Mouse (Mus musculus) adrenal gland, adult 2 months (tissue): Measurements from ENCODE around the gene Mamdc4. TPM values are rescaled to one million over a fixed set of nuclear protein-coding genes. Genes with fewer than 3 reads are reported as not detected.

Experiments
- polyA plus RNA-seq: library from polyadenylated mRNA; depleted of rRNA; stranded (reverse); fragments of >200 nt; gene quantifications from 2 replicates; pipeline ENCODE4 v1.2.3, GENCODE M21; 2012; rRNA removed
- total RNA-seq, 2 experiments: library from RNA; stranded (reverse); gene quantifications; 2 replicates each; pipeline ENCODE4 v1.2.3; 2021

Mamdc4 gene
- total and polyA plus RNA-seq, 3 experiments, result 2.3 to 7.4 (median 4.2) TPM

Other genes with a start within 250 kb of the Mamdc4 start
Only the 30 nearest of the 34 such genes appear.
- gene Uap1l1, start 209.2 kb downstream of the Mamdc4 start, total RNA-seq, result 10 to 100 TPM; 15.0 to 22.7 TPM
- 28.4 and 41.5 TPM in 2 replicates for gene Uap1l1, start 209.2 kb downstream of the Mamdc4 start, polyA plus RNA-seq
- gene Sapcd2, start 202.5 kb downstream of the Mamdc4 start, total RNA-seq, result under 1 TPM in 1 of 2 experiments, not detected in 1; 0.23 TPM
- 3.9 and 4.4 TPM in 2 replicates for gene Sapcd2, start 202.5 kb downstream of the Mamdc4 start, polyA plus RNA-seq
- gene Entpd2, start 179.0 kb downstream of the Mamdc4 start, total RNA-seq, result 1 to 10 TPM; 3.7 to 7.2 TPM
- gene Entpd2, start 179.0 kb downstream of the Mamdc4 start, polyA plus RNA-seq, result 21.1 and 24.7 TPM in 2 replicates
- gene Npdc1, start 175.5 kb downstream of the Mamdc4 start, total RNA-seq, result 100 to 1,000 TPM; 128 to 145 TPM
- gene Npdc1, start 175.5 kb downstream of the Mamdc4 start, polyA plus RNA-seq, result 685 and 775 TPM in 2 replicates
- gene Fut7, start 151.6 kb downstream of the Mamdc4 start, total RNA-seq, result under 1 TPM in 1 of 2 experiments, not detected in 1; 0.24 TPM
- gene Fut7, start 151.6 kb downstream of the Mamdc4 start, polyA plus RNA-seq, result 0.10 and 0.40 TPM in 2 replicates
- gene Abca2, start 146.1 kb downstream of the Mamdc4 start, total RNA-seq, result 10 to 100 TPM; 32.1 to 42.7 TPM
- 86.8 and 118 TPM in 2 replicates for gene Abca2, start 146.1 kb downstream of the Mamdc4 start, polyA plus RNA-seq
- under 1 TPM in 1 of 2 experiments, not detected in 1; 0.66 TPM for gene Clic3, start 118.0 kb downstream of the Mamdc4 start, total RNA-seq
- 1.6 and 3.4 TPM in 2 replicates for gene Clic3, start 118.0 kb downstream of the Mamdc4 start, polyA plus RNA-seq
- 10 to 100 TPM; 33.3 to 35.2 TPM for gene Paxx, start 113.8 kb downstream of the Mamdc4 start, total RNA-seq
- gene Paxx, start 113.8 kb downstream of the Mamdc4 start, polyA plus RNA-seq, result 85.9 and 124 TPM in 2 replicates
- 1 to 10 TPM; 2.5 to 2.7 TPM for gene Ptgds, start 104.8 kb downstream of the Mamdc4 start, total RNA-seq
- gene Ptgds, start 104.8 kb downstream of the Mamdc4 start, polyA plus RNA-seq, result 4.9 and 5.6 TPM in 2 replicates
- not detected for gene Lcn12, start 80.9 kb downstream of the Mamdc4 start, total RNA-seq
- gene Lcn12, start 80.9 kb downstream of the Mamdc4 start, polyA plus RNA-seq, result not detected in 2 replicates
- gene Fbxw5, start 74.1 kb downstream of the Mamdc4 start, total RNA-seq, result 10 to 100 TPM; 83.9 to 89.5 TPM
- 34.4 and 64.3 TPM in 2 replicates for gene Fbxw5, start 74.1 kb downstream of the Mamdc4 start, polyA plus RNA-seq
- gene C8g, start 73.1 kb downstream of the Mamdc4 start, total RNA-seq, result 1 to 10 TPM; 1.5 to 2.0 TPM
- gene C8g, start 73.1 kb downstream of the Mamdc4 start, polyA plus RNA-seq, result 2.7 and 3.0 TPM in 2 replicates
- 10 to 100 TPM; 22.3 to 29.0 TPM for gene Traf2, start 27.9 kb downstream of the Mamdc4 start, total RNA-seq
- gene Traf2, start 27.9 kb downstream of the Mamdc4 start, polyA plus RNA-seq, result 11.1 and 12.7 TPM in 2 replicates
- 100 to 1,000 TPM; 307 to 329 TPM for gene Edf1, start 17.0 kb downstream of the Mamdc4 start, total RNA-seq
- gene Edf1, start 17.0 kb downstream of the Mamdc4 start, polyA plus RNA-seq, result 127 and 140 TPM in 2 replicates
- gene Phpt1, start 379 bp upstream of the Mamdc4 start, total RNA-seq, result 10 to 100 TPM; 53.5 to 54.1 TPM
- 36.7 and 53.4 TPM in 2 replicates for gene Phpt1, start 379 bp upstream of the Mamdc4 start, polyA plus RNA-seq
- gene Ajm1, start 6.9 kb upstream of the Mamdc4 start, total RNA-seq, result 1 to 10 TPM; 1.4 to 2.1 TPM
- 10.5 and 13.5 TPM in 2 replicates for gene Ajm1, start 6.9 kb upstream of the Mamdc4 start, polyA plus RNA-seq
- gene Rabl6, start 33.7 kb upstream of the Mamdc4 start, total RNA-seq, result 10 to 100 TPM; 86.4 to 96.9 TPM
- gene Rabl6, start 33.7 kb upstream of the Mamdc4 start, polyA plus RNA-seq, result 139 and 150 TPM in 2 replicates
- not detected for gene Ccdc183, start 42.8 kb upstream of the Mamdc4 start, total RNA-seq
- not detected in 2 replicates for gene Ccdc183, start 42.8 kb upstream of the Mamdc4 start, polyA plus RNA-seq
- gene Tmem141, start 47.2 kb upstream of the Mamdc4 start, total RNA-seq, result 10 to 100 TPM; 23.2 to 35.5 TPM
- gene Tmem141, start 47.2 kb upstream of the Mamdc4 start, polyA plus RNA-seq, result 27.1 and 27.9 TPM in 2 replicates
- 10 to 100 TPM in 1 of 2 experiments, 1 to 10 TPM in 1; 4.6 to 10.1 TPM for gene Fcna, start 53.2 kb upstream of the Mamdc4 start, total RNA-seq
- gene Fcna, start 53.2 kb upstream of the Mamdc4 start, polyA plus RNA-seq, result 2.4 and 4.4 TPM in 2 replicates
- not detected for gene Lcn8, start 78.3 kb upstream of the Mamdc4 start, total RNA-seq
- gene Lcn8, start 78.3 kb upstream of the Mamdc4 start, polyA plus RNA-seq, result not detected in 2 replicates
- gene Lcn5, start 83.1 kb upstream of the Mamdc4 start, total RNA-seq, result not detected
- gene Lcn5, start 83.1 kb upstream of the Mamdc4 start, polyA plus RNA-seq, result not detected in 2 replicates
- gene Lcn6, start 101.9 kb upstream of the Mamdc4 start, total RNA-seq, result not detected
- not detected in 2 replicates for gene Lcn6, start 101.9 kb upstream of the Mamdc4 start, polyA plus RNA-seq
- gene Lcn10, start 107.9 kb upstream of the Mamdc4 start, total RNA-seq, result not detected
- not detected in 2 replicates for gene Lcn10, start 107.9 kb upstream of the Mamdc4 start, polyA plus RNA-seq
- gene Obp2a, start 125.2 kb upstream of the Mamdc4 start, total RNA-seq, result 1 to 10 TPM in 1 of 2 experiments, under 1 TPM in 1; 0.41 to 1.8 TPM
- gene Obp2a, start 125.2 kb upstream of the Mamdc4 start, polyA plus RNA-seq, result 4.8 and 6.2 TPM in 2 replicates
- 10 to 100 TPM; 36.7 to 46.1 TPM for gene Bmyc, start 131.9 kb upstream of the Mamdc4 start, total RNA-seq
- 134 and 139 TPM in 2 replicates for gene Bmyc, start 131.9 kb upstream of the Mamdc4 start, polyA plus RNA-seq
- not detected for gene Obp2b, start 162.2 kb upstream of the Mamdc4 start, total RNA-seq
- not detected in 2 replicates for gene Obp2b, start 162.2 kb upstream of the Mamdc4 start, polyA plus RNA-seq
- not detected for gene Lcn3, start 190.7 kb upstream of the Mamdc4 start, total RNA-seq
- gene Lcn3, start 190.7 kb upstream of the Mamdc4 start, polyA plus RNA-seq, result not detected in 2 replicates
- gene Lcn11, start 202.2 kb upstream of the Mamdc4 start, total RNA-seq, result not detected
- gene Lcn11, start 202.2 kb upstream of the Mamdc4 start, polyA plus RNA-seq, result not detected in 2 replicates
- not detected for gene Gm13539, start 207.4 kb upstream of the Mamdc4 start, total RNA-seq
- not detected in 2 replicates for gene Gm13539, start 207.4 kb upstream of the Mamdc4 start, polyA plus RNA-seq